Mouse (Mus musculus): ENCODE results near the gene Vti1a. TPM values are rescaled to one million over a fixed set of nuclear protein-coding genes. Genes with fewer than 3 reads are reported as not detected.
A peak's percentile ranks its signal among the peaks of the same experiment; 100 is the strongest.

Vti1a gene
- polyA plus RNA-seq, 1 experiment from 2014 or later: 32.1 TPM

- Histone ChIP-seq H3K4me1 (replicated peaks) (peaks cover 12% of the 10 kb centered on the region; the same call in 1 of the 2 replicates), H3K27ac (no peak overlapping the region), H3K4me3 (no peak overlapping the region), H3K9me3 (no peaks in the 10 kb centered on the region), H3K36me3 (no peaks in the 10 kb centered on the region), H3K27me3 (ENCODE audit: insufficient read depth, poor library complexity, severe bottlenecking) (no peaks in the 10 kb centered on the region)
- DNase-seq (ENCODE audit: low spot score): no peak
- WGBS: 74% methylated on average over 3 of the region's 3 CpGs
These were observed 209.0 kb downstream of the Vti1a start for GRCm38 (mm10) chr19:55525056-55525455.

GRCm38 (mm10) chr19:55526717-55527235 lies 210.7 kb downstream of the Vti1a start:
- Histone ChIP-seq H3K27me3 (ENCODE audit: insufficient read depth, poor library complexity, severe bottlenecking) (no peaks in the 10 kb centered on the region), H3K9me3 (no peaks in the 10 kb centered on the region), H3K4me1 (replicated peaks) (0 out of 2 replicates have a peak, but pooled peaks cover 7% of the 10 kb centered on the region), H3K4me3 (no peak overlapping the region), H3K27ac (no peak overlapping the region), H3K36me3 (no peaks in the 10 kb centered on the region)
- DNase-seq (ENCODE audit: low spot score): no peak
- WGBS: 39% methylated on average over 2 of the region's 2 CpGs

- 88% methylated on average over 3 of the region's 3 CpGs for WGBS
- Histone ChIP-seq H3K36me3 (no peaks in the 10 kb centered on the region), H3K9me3 (no peaks in the 10 kb centered on the region), H3K27me3 (ENCODE audit: insufficient read depth, poor library complexity, severe bottlenecking) (no peaks in the 10 kb centered on the region), H3K4me1 (replicated peaks) (no peaks in the 10 kb centered on the region), H3K27ac (no peak overlapping the region), H3K4me3 (no peak overlapping the region)
- DNase-seq (ENCODE audit: low spot score): no peak
These were observed 213.9 kb downstream of the Vti1a start for GRCm38 (mm10) chr19:55530041-55530440.

GRCm38 (mm10) chr19:55532681-55533080 lies 216.6 kb downstream of the Vti1a start:
- DNase-seq (ENCODE audit: low spot score): no peak
- no peak overlapping the region for H3K4me3 ChIP-seq
- no peaks in the 10 kb centered on the region for H3K36me3 ChIP-seq
- 92% methylated on average over 3 of the region's 3 CpGs for WGBS
- no peak overlapping the region for H3K27ac ChIP-seq
- H3K4me1 ChIP-seq (replicated peaks): no peaks in the 10 kb centered on the region
- no peaks in the 10 kb centered on the region for H3K27me3 ChIP-seq (ENCODE audit: insufficient read depth, poor library complexity, severe bottlenecking)
- H3K9me3 ChIP-seq: no peaks in the 10 kb centered on the region

- no peak for DNase-seq (ENCODE audit: low spot score)
- Histone ChIP-seq H3K36me3 (no peaks in the 10 kb centered on the region), H3K4me1 (replicated peaks) (no peaks in the 10 kb centered on the region), H3K27me3 (ENCODE audit: insufficient read depth, poor library complexity, severe bottlenecking) (no peaks in the 10 kb centered on the region), H3K27ac (no peak overlapping the region), H3K9me3 (no peaks in the 10 kb centered on the region), H3K4me3 (no peak overlapping the region)
- 84% methylated on average over 7 of the region's 7 CpGs for WGBS
These were observed 220.3 kb downstream of the Vti1a start for GRCm38 (mm10) chr19:55536273-55536937.

- no peaks in the 10 kb centered on the region for H3K36me3 ChIP-seq
- H3K9me3 ChIP-seq: no peaks in the 10 kb centered on the region
- H3K27ac ChIP-seq: no peak overlapping the region
- 31% methylated on average over 6 of the region's 6 CpGs for WGBS
- DNase-seq (ENCODE audit: low spot score): peak; percentile 46
- H3K4me1 ChIP-seq (replicated peaks): no peaks in the 10 kb centered on the region
- H3K4me3 ChIP-seq: no peak overlapping the region
- H3K27me3 ChIP-seq (ENCODE audit: insufficient read depth, poor library complexity, severe bottlenecking): no peaks in the 10 kb centered on the region; the same call in 1 of the 2 replicates
These were observed 221.6 kb downstream of the Vti1a start for GRCm38 (mm10) chr19:55537691-55538090.

- no peak for DNase-seq (ENCODE audit: low spot score)
- WGBS: 85% methylated on average over 5 of the region's 5 CpGs
- H3K9me3 ChIP-seq: no peaks in the 10 kb centered on the region
- peaks cover 2% of the 10 kb centered on the region for H3K27me3 ChIP-seq (ENCODE audit: insufficient read depth, poor library complexity, severe bottlenecking)
- H3K36me3 ChIP-seq: no peaks in the 10 kb centered on the region
- no peak overlapping the region for H3K27ac ChIP-seq
- no peaks in the 10 kb centered on the region for H3K4me1 ChIP-seq (replicated peaks)
- H3K4me3 ChIP-seq: no peak overlapping the region
These were observed 225.5 kb downstream of the Vti1a start for GRCm38 (mm10) chr19:55541641-55542040.

- no peaks in the 10 kb centered on the region for H3K4me1 ChIP-seq (replicated peaks)
- H3K27me3 ChIP-seq (ENCODE audit: insufficient read depth, poor library complexity, severe bottlenecking): peaks cover 5% of the 10 kb centered on the region
- H3K9me3 ChIP-seq: no peaks in the 10 kb centered on the region
- H3K4me3 ChIP-seq: no peak overlapping the region
- no peak for DNase-seq (ENCODE audit: low spot score)
- whole genome bisulfite sequencing: 86% methylated on average over 6 of the region's 6 CpGs
- H3K36me3 ChIP-seq: no peaks in the 10 kb centered on the region
- H3K27ac ChIP-seq: no peak overlapping the region
These were observed 226.4 kb downstream of the Vti1a start for GRCm38 (mm10) chr19:55542461-55542860.

GRCm38 (mm10) chr19:55543188-55543587 lies 227.1 kb downstream of the Vti1a start:
- Histone ChIP-seq H3K27ac (no peak overlapping the region), H3K4me1 (replicated peaks) (no peaks in the 10 kb centered on the region), H3K9me3 (no peaks in the 10 kb centered on the region), H3K4me3 (no peak overlapping the region), H3K36me3 (no peaks in the 10 kb centered on the region), H3K27me3 (ENCODE audit: insufficient read depth, poor library complexity, severe bottlenecking) (peaks cover 8% of the 10 kb centered on the region)
- DNase-seq (ENCODE audit: low spot score): no peak
- WGBS: 86% methylated on average over 9 of the region's 9 CpGs

- no peak overlapping the region for H3K4me3 ChIP-seq
- no peak for DNase-seq (ENCODE audit: low spot score)
- no peaks in the 10 kb centered on the region for H3K9me3 ChIP-seq
- WGBS: 86% methylated on average over 5 of the region's 5 CpGs
- peaks cover 20% of the 10 kb centered on the region for H3K27me3 ChIP-seq (ENCODE audit: insufficient read depth, poor library complexity, severe bottlenecking)
- H3K4me1 ChIP-seq (replicated peaks): no peaks in the 10 kb centered on the region
- H3K36me3 ChIP-seq: no peaks in the 10 kb centered on the region
- H3K27ac ChIP-seq: no peak overlapping the region
These were observed 228.4 kb downstream of the Vti1a start for GRCm38 (mm10) chr19:55544498-55544897.

- peak; percentile 78 for DNase-seq (ENCODE audit: low spot score)
- Histone ChIP-seq H3K36me3 (no peaks in the 10 kb centered on the region), H3K4me1 (replicated peaks) (0 out of 2 replicates have a peak, but pooled peaks cover 2% of the 10 kb centered on the region), H3K27me3 (ENCODE audit: insufficient read depth, poor library complexity, severe bottlenecking) (peaks cover 29% of the 10 kb centered on the region), H3K9me3 (no peaks in the 10 kb centered on the region), H3K4me3 (no peak overlapping the region), H3K27ac (no peak overlapping the region)
- WGBS: 30% methylated on average over 9 of the region's 9 CpGs
These were observed 229.4 kb downstream of the Vti1a start for GRCm38 (mm10) chr19:55545529-55545928.

- H3K27ac ChIP-seq: no peak overlapping the region
- H3K4me3 ChIP-seq: no peak overlapping the region
- H3K4me1 ChIP-seq (replicated peaks): 0 out of 2 replicates have a peak, but pooled peaks cover 7% of the 10 kb centered on the region
- WGBS: 88% methylated on average over 13 of the region's 13 CpGs
- no peaks in the 10 kb centered on the region for H3K9me3 ChIP-seq
- no peaks in the 10 kb centered on the region for H3K36me3 ChIP-seq
- DNase-seq (ENCODE audit: low spot score): no peak
- peaks cover 35% of the 10 kb centered on the region for H3K27me3 ChIP-seq (ENCODE audit: insufficient read depth, poor library complexity, severe bottlenecking)
These were observed 230.0 kb downstream of the Vti1a start for GRCm38 (mm10) chr19:55546009-55546528.

GRCm38 (mm10) chr19:55548206-55548605 lies 232.1 kb downstream of the Vti1a start:
- no peak overlapping the region for H3K27ac ChIP-seq
- no peak overlapping the region for H3K4me3 ChIP-seq
- H3K36me3 ChIP-seq: no peaks in the 10 kb centered on the region
- H3K9me3 ChIP-seq: no peaks in the 10 kb centered on the region
- 93% methylated on average over 10 of the region's 10 CpGs for WGBS
- peaks cover 20% of the 10 kb centered on the region for H3K4me1 ChIP-seq (replicated peaks)
- DNase-seq (ENCODE audit: low spot score): no peak
- H3K27me3 ChIP-seq (ENCODE audit: insufficient read depth, poor library complexity, severe bottlenecking): peaks cover 56% of the 10 kb centered on the region

Measured in hindbrain, embryonic 10.5 days (tissue).